Mouse (Mus musculus) lung, embryonic 14.5 days (tissue): ENCODE data around the gene Brf1. TPM values are rescaled to one million over a fixed set of nuclear protein-coding genes. Genes with fewer than 3 reads are reported as not detected.

Source experiments
- ATAC-seq: fragments of 200-750 bp; cut with Nextera tagmentation; 2 replicates; pipeline ENCODE4 v1.8.0; 2017; ENCODE audit warnings: mild to moderate bottlenecking, moderate TSS enrichment, moderate library complexity; ENCODE audit not compliant: insufficient read depth
- DNase-seq: peaks from one replicate; pipeline ENCODE4 v3.0.0-alpha.2; 2015
- H3K27ac ChIP-seq: fragments of 300-500 bp; sonication (generic); 2 replicates; pipeline ENCODE4 v1.5.1; 2014; ENCODE audit warnings: low read depth, mild to moderate bottlenecking, moderate library complexity
- H3K27me3 ChIP-seq: fragments of 300-500 bp; sonication (generic); 2 replicates; pipeline ENCODE4 v1.6.1; 2014; ENCODE audit warnings: low read length, control low read depth; ENCODE audit not compliant: insufficient read depth
- H3K36me3 ChIP-seq: fragments of 300-500 bp; sonication (generic); 2 replicates; pipeline ENCODE4 v1.6.1; 2014; ENCODE audit warnings: control low read depth; ENCODE audit not compliant: insufficient read depth
- H3K4me1 ChIP-seq: fragments of 300-500 bp; sonication (generic); 2 replicates; pipeline ENCODE4 v1.6.1; 2014; ENCODE audit warnings: antibody characterized with exemption, control low read depth; ENCODE audit not compliant: insufficient read depth
- H3K4me2 ChIP-seq: fragments of 300-500 bp; sonication (generic); 2 replicates; pipeline ENCODE4 v1.6.1; 2014; ENCODE audit warnings: mild to moderate bottlenecking
- H3K4me3 ChIP-seq: fragments of 300-500 bp; sonication (generic); 2 replicates; pipeline ENCODE4 v1.5.1; 2014; ENCODE audit warnings: low read depth, low read length
- H3K9ac ChIP-seq: fragments of 300-500 bp; sonication (generic); 2 replicates; pipeline ENCODE4 v1.6.1; 2014
- H3K9me3 ChIP-seq: fragments of 300-500 bp; sonication (generic); 2 replicates; pipeline ENCODE4 v1.6.1; 2016; ENCODE audit warnings: low read depth, low read length, control low read depth
- CTCF ChIP-seq: IDR thresholded peaks from 2 replicates; pipeline ENCODE4 v1.5.1; 2016; ENCODE audit warnings: antibody characterized with exemption, low read depth
- WGBS: fragments of 180-500 bp; shearing (Covaris S2); extraction: QIAGEN DNeasy Blood & Tissue Kit; methylation state at CpG from one replicate; pipeline ENCODE4 v1.1.7; 2014; 5-methylcytosine and 5-hydroxymethylcytosine counted together
- polyA plus RNA-seq: library from polyadenylated mRNA; unstranded; fragments of >200 nt; fragmentation: Nextera tagmentation; extraction: Ambion mirVana; gene quantifications from 2 replicates; pipeline ENCODE4 v1.2.1, GENCODE M21; 2014

Brf1 gene
- polyA plus RNA-seq, 1 experiment from 2014 or later: 65.9 TPM

DNA sequence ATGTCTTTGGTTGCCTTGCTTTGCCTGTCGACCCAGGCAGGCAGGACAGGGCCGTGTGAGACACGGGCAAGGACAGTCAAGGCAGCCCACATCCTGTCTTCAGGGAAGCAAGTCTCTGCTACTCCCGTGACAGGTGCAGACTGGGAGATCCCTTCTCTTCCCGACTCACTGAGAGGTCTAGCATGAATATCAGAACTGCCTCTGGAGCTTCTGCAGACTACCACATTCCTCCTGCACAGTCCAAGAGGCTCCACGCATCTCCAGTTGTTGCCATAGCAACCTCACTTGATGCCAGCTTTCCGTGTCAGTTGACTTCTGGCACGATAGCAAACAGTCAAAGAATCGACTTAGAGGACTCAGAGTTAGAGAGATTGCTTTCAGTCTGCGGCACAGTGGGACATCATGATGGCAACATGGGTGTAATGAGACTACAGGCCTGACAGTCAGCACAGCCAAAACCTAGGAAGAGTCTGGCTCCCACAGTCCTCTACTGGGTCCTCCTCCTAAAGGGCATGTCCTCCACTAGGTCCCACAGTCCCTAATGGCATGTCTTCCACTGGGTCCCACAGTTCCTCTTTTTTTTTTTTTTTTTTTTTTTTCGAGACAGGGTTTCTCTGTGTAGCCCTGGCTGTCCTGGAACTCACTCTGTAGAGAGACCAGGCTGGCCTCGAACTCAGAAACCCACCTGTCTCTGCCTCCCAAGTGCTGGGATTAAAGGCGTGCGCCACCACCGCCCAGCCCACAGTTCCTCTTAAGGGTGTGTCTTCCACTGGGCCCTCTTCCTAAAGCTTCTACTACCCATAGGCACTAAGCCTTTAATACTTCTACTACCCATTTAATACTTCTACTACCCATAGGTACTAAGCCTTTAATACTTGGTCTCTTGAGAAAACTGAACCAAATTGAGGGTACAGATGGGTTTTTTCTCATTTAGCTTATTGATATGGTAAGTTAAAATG, 41.3 kb upstream of the Brf1 start:
- H3K4me3 ChIP-seq: no peak overlapping the region
- no peaks in the 10 kb centered on the region for H3K9me3 ChIP-seq
- no peak overlapping the region for H3K9ac ChIP-seq
- 62% methylated on average over 15 of the region's 15 CpGs for WGBS
- DNase-seq (peak; percentile 65), ATAC-seq (peak; percentile 71; the same call in 1 of the 2 replicates)
- no peak overlapping the region for H3K27ac ChIP-seq
- no peak for TF ChIP-seq CTCF
- no peaks in the 10 kb centered on the region for H3K27me3 ChIP-seq
- peaks cover 14% of the 10 kb centered on the region for H3K36me3 ChIP-seq
- H3K4me2 ChIP-seq: no peak overlapping the region
- H3K4me1 ChIP-seq: no peaks in the 10 kb centered on the region

DNA sequence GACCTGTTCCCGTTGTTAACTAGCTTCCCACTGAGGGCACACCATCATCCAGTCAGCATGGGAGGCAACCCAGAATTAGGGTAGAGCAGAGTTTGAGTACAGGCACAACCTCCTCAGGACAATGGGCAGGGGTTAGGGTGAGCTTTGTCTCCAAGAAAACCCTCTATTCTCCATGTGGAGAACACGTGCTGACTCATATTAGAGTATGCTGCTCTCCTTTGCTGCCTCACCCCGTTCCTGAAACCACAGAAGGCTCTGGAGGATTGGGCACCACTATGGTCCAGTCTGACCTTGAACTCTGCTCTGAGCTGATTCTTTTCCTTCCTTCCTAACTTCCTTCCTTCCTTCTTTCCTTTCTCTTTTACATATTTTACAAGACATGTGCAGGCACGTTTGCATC, 37.9 kb upstream of the Brf1 start:
- DNase-seq: no peak
- Histone ChIP-seq H3K9ac (no peak overlapping the region), H3K4me2 (no peak overlapping the region), H3K27ac (no peak overlapping the region), H3K36me3 (no peaks in the 10 kb centered on the region), H3K4me1 (no peaks in the 10 kb centered on the region), H3K4me3 (no peak overlapping the region), H3K27me3 (no peaks in the 10 kb centered on the region), H3K9me3 (no peaks in the 10 kb centered on the region)
- WGBS: 84% methylated on average over 4 of the region's 4 CpGs
- ATAC-seq: no peak
- no peak for TF ChIP-seq CTCF

DNA sequence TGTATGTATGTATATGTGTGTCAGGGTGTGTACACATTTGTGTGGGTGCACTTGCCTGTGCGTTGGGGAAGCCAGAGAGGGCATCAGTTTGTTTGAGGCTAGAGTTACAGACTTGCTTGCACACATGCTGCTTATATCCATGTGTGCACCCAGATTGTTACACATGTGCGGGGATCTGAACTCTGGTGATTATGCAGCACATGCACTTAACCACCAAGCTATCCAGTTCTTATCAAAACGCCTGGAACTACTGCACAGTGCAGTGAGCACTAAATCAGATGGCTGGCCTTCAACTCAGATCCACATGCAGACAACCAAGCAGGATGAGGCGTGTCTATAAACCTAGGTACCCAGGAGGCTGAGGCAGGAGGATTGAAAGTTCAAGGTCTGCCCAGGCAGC, 36.5 kb upstream of the Brf1 start:
- TF ChIP-seq CTCF: no peak
- no peak overlapping the region for H3K9ac ChIP-seq
- ATAC-seq (no peak), DNase-seq (no peak)
- H3K4me3 ChIP-seq: no peak overlapping the region
- H3K27ac ChIP-seq: no peak overlapping the region
- H3K9me3 ChIP-seq: no peaks in the 10 kb centered on the region
- no peaks in the 10 kb centered on the region for H3K4me1 ChIP-seq
- no peak overlapping the region for H3K4me2 ChIP-seq
- H3K27me3 ChIP-seq: no peaks in the 10 kb centered on the region
- 83% methylated on average over 4 of the region's 4 CpGs for WGBS
- no peaks in the 10 kb centered on the region for H3K36me3 ChIP-seq

DNA sequence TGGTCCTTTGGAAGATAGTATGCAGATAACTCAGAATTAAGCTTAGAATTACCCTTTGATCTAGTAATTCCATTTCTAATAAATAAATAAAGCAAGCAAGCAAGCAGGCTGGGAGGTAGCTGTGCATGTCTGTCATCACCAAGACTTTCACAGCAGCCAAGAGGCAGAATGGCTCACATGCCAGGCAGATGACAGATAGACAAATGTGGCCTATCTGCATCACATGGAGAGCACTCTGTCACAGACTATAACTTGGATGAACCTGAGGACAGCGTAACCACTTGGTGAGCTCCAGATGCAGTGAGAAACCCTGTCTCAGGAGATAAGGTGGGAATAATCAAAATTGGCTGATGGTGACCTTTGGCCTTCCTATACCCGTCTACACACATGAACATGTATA, 34.6 kb upstream of the Brf1 start:
- Histone ChIP-seq H3K4me1 (no peaks in the 10 kb centered on the region), H3K9ac (no peak overlapping the region), H3K9me3 (no peaks in the 10 kb centered on the region), H3K4me3 (no peak overlapping the region), H3K27ac (no peak overlapping the region), H3K36me3 (no peaks in the 10 kb centered on the region), H3K4me2 (no peak overlapping the region), H3K27me3 (no peaks in the 10 kb centered on the region)
- DNase-seq (no peak), ATAC-seq (no peak)
- TF ChIP-seq CTCF: no peak
- WGBS: 52% methylated on average over 2 of the region's 2 CpGs

DNA sequence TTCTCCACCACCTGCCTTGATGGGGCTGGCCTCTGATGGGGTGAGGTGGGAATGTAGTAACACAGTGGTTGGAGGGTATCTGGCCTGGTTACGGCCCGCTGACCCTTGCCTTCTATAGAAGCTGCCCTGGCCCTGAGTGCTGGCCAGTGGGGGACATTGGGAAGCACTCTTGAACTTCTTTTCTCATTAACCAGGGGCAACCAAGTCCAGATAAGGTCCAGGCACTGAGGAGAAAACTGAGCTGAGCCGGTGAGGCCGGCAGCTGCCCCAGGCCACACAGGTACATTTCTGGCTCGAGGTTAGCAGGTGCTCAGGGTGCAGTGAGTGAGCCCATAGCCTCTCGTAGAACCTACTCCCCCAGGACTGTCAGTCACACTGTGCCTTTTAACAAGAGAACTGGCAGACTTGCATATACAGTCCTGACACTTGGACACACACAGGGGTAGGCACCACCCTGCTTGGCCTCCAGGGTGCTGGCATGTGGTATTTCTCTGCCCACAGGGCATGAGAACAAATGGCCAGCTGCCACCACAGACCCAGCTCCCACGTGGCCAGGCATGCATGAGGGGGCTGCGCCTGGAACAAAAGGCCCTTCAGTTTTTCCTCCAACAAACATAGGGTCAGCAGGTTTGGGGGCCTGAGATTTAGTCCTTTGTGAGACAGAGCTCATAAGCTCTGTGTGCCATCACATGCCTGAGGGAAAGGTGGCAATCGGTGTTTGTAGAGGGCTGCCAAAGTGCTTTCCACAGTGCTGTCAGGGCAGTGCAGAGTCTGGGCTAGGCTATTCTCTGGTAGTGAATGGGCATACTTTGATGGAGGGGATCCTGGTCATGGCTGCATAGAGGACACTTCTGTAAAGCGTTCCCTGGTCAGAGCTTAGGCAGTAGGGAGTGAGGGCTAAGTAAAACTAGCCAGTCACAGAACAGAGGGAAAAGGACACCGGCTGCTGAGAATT, 32.1 kb upstream of the Brf1 start:
- 0 out of 2 replicates have a peak, but pooled peaks cover 2% of the 10 kb centered on the region for H3K36me3 ChIP-seq
- H3K27me3 ChIP-seq: no peaks in the 10 kb centered on the region
- ATAC-seq (peak; percentile 29), DNase-seq (peak; percentile 9)
- H3K4me1 ChIP-seq: no peaks in the 10 kb centered on the region
- H3K9me3 ChIP-seq: no peaks in the 10 kb centered on the region
- no peak overlapping the region for H3K27ac ChIP-seq
- no peak overlapping the region for H3K4me2 ChIP-seq
- 62% methylated on average over 11 of the region's 11 CpGs for WGBS
- TF ChIP-seq CTCF: 0 out of 2 replicates have a peak, but pooled peaks have one; percentile 3
- no peak overlapping the region for H3K4me3 ChIP-seq
- H3K9ac ChIP-seq: no peak overlapping the region

DNA sequence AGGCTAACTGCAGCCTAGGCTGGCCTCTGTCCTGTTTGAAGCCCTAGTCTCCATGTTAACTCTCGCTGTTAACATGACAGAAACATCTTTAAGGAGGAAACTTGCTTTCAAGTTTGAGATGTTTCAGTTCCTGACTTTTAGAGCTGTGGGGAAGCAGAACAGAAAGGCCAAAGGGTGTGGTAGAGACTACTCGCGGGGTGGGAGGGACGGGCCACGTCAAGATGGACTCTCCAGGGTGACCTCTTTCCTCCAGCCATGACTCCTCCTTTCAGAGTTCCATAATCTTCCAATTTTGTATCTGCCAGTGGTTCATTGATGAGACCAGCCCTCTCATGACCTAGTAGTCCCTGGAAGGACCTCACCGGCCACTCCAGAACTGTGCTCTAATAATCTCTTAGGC, 30.9 kb upstream of the Brf1 start:
- no peak for ATAC-seq
- Histone ChIP-seq H3K4me1 (no peaks in the 10 kb centered on the region), H3K4me2 (no peak overlapping the region)

DNA sequence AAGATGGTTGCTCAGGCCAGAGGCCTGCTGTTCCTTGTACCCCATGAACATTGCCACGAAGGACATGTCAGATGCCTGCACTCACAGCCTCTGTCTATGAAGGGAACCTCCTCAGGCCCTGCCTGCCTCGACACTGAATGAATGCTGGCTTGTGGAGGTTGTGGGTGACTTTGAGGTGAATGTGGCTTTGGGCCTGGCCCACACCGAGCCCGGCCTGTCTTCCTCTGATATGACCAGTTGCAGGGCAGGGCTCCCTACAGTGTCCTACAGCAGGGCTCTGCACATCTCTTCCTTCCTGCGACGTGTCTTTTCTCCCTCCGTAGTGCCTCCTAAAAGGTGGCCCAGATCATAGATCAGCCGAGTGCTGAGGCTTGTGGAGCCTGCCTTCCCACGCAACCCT, 30.5 kb upstream of the Brf1 start:
- WGBS: 79% methylated on average over 9 of the region's 9 CpGs
- DNase-seq (no peak), ATAC-seq (no peak)
- no peaks in the 10 kb centered on the region for H3K4me1 ChIP-seq
- no peak overlapping the region for H3K4me2 ChIP-seq
- H3K27me3 ChIP-seq: no peaks in the 10 kb centered on the region
- 0 out of 2 replicates have a peak, but pooled peaks cover 3% of the 10 kb centered on the region for H3K36me3 ChIP-seq
- TF ChIP-seq CTCF: no peak
- no peak overlapping the region for H3K9ac ChIP-seq
- no peaks in the 10 kb centered on the region for H3K9me3 ChIP-seq
- no peak overlapping the region for H3K4me3 ChIP-seq
- H3K27ac ChIP-seq: 0 out of 2 replicates have a peak overlapping the region, but pooled peaks have one; percentile 10

More for the DNA sequence above, 30.9 kb upstream of the Brf1 start:
- H3K27ac ChIP-seq: 0 out of 2 replicates have a peak overlapping the region, but pooled peaks have one; percentile 10
- no peak overlapping the region for H3K4me3 ChIP-seq
- TF ChIP-seq CTCF: no peak
- 83% methylated on average over 6 of the region's 6 CpGs for WGBS
- no peak overlapping the region for H3K9ac ChIP-seq
- H3K27me3 ChIP-seq: no peaks in the 10 kb centered on the region
- 0 out of 2 replicates have a peak, but pooled peaks cover 3% of the 10 kb centered on the region for H3K36me3 ChIP-seq
- no peak for DNase-seq
- H3K9me3 ChIP-seq: no peaks in the 10 kb centered on the region
